Mouse (Mus musculus) megakaryocyte, embryonic 14.5 days (primary cell): ENCODE results near the gene Prdm11.

Experiments
- FLI1 ChIP-seq: IDR thresholded peaks from 2 replicates; pipeline ENCODE4 v1.6.1; 2012; ENCODE audit warnings: low read length, inconsistent platforms, mixed read lengths
- GATA1 ChIP-seq: IDR thresholded peaks from 3 replicates; pipeline ENCODE4 v1.6.1; 2012; ENCODE audit warnings: mixed read lengths, low read length, inconsistent platforms, borderline replicate concordance

- TF ChIP-seq GATA1 (no peak), FLI1 (no peak)
Measured at GRCm38 (mm10) chr2:93089379-93090089, 43.6 kb upstream of the Prdm11 start.
